Mouse (Mus musculus): Measurements from ENCODE around the gene Olfr1506.
"Not testable (repeated sequence)": the region's sequence is repeated elsewhere in the genome, so short reads cannot be mapped to it uniquely, and the experiment has no call there.

Gene Olfr1506

DNA sequence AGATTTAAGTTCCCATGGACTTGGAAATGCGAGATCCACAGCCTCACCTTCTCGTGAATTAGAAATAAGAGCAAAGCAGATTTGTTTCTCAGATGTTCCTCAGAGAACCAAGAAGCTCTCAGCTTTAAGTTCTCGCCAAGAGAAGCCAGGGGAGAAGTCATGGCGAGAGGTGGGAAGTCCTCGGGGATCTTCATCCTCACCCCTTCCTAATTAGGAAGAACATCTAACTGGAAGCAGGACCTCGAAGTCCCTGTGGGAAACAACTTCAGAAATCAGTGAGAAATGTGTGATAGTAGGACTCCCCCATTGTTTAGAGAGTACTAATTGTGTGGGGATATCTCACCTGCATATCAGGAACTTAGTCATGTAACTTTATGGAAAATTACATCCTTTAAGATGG lies at the start of gene Olfr1506:
Gene Olfr1506, minus strand, starts transcription at position 101 of the 400 bp plus-strand sequence.
- DNase-seq: not testable (repeated sequence)

DNA sequence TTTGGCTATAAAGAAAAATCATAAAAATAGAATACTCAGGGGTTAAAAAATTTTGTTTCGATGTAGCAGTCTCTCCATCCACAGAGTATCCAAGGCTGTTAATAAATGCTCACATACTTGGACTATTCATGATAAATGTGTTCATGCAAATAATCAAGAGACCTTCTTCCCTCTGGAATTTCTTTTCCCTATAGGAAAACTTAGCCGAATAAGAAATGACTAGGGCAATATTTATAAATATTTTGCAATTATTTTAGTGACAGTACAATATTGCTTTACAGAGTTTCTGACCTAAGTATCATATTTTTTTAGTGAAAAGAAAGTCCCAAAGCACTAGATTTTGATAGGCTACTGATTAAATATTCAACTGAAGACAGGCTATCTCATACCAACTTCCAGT lies 46.6 kb upstream of the Olfr1506 start, which contains the start of gene Olfr1271:
Gene Olfr1271, minus strand, starts transcription at position 101 of the 400 bp plus-strand sequence.
- DNase-seq: no peak

DNA sequence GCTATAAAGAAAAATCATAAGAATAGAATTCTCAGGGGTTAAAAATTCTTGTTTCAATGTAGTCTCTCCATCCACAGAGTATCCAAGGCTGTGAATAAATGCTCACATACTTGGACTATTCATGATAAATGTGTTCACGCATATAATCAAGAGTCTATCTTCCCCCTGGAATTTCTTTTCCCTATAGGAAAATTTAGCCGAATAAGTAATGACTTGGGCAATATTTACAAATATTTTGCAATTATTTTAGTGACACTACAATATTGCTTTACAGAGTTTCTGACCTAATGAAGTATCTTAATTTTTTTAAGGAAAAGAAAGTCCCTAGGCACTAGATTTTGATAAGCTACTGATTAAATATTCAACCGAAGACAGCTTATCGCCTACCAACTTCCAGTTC lies 33.2 kb upstream of the Olfr1506 start, which contains the start of gene Olfr142:
Gene Olfr142, minus strand, starts transcription at position 101 of the 400 bp plus-strand sequence.
- DNase-seq: no peak

DNA sequence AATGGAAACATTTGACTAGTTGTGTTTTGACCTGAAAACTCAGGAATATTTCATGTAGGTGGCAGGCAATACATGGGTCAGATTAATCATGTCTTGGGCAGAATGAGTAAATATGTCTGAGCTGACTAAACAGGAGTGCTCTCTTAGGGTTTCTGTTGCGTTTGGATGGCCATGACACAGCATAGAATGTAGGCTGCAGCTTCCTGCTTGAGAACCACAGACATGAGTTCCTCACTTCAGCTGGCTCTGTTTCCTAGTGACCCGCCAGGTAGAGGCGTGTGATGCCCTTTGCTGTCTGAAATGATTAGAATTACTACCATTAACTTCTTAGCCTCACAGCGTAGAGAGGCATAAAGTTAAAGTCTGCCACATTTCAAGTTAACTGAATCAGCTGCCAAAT lies 24.7 kb downstream of the Olfr1506 start:
- DNase-seq: not testable (repeated sequence)

DNA sequence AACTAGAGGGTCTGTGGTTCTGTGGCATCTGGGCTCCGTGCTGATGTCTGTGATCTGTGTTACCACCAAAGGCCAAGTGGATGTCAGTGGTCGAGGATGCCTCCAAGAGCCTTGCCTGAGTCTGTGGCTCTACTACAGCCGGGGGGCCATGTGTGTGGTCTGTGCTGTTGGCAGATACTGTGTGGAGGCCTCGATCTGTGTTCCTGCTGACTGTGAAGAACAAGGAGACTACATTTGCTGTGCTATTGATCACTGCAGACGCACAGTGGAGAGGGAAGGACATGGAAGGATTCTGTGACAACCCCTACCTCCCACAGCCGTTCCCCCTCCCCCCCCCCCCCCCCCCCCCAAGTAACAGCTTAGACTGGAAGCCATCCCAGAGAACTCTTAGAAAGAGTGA lies 29.0 kb downstream of the Olfr1506 start:
- not testable (repeated sequence) for DNase-seq

DNA sequence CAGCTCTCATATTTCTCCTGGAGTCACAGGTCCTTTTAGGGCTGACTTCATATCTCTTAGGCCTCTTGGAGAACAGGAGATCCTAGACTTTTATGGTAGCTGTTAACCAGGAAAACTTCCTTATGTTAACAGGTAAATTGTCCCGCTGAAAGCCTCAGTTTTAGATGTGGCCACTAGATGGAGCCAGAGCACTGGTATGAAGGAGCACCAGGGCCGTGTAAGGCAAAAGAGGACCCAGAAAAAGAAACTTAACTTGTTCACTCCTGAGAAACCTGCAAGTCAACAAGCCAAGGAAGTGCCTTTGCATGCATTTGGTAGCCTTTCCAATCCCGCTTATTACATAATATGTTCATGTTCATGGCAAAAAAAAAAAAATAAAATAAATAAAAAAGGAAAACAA lies 29.5 kb downstream of the Olfr1506 start:
- DNase-seq: not testable (repeated sequence)

DNA sequence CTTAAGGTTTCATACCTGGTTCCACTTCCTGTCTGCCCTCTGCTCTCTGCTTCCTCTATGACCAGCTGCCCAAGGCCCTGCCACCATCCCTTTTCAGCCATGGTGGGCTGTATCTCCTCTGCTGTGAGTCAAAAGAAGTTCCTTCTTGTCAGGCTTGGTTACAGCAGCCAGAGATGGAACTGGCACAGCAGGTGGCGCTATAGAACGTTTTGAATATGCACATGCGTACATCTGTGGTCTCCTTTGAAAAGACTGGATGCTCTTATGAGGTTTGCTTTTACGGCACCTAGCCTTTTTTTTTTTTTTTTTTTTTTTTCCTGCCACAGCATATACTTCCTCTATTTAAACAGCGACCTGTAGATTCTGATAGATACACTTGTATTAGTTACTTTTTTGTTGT lies 37.2 kb downstream of the Olfr1506 start:
- DNase-seq: not testable (repeated sequence)

DNA sequence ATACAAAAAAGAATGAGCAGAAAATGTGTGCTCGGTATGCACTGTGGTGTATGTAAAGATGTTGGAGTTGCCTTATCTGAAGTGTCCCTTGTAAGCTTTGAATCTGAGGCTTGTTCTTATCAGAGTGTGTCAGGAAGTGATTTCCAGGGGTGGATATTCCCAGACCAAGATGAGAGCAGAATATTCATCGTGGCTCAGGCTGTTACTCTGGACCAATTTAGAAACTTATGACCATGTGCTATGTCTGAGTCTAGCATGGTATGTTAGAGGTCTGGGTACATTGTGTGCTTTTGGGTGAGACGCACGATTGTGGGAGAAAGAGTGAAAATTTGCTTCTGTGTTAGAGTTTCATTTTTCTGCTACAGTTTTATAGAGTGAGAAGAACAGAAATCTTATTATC lies 38.2 kb downstream of the Olfr1506 start:
- DNase-seq: not testable (repeated sequence)
